18 mouse cellular contexts compared by ENCODE assay signal in genomic region chr12:71898666-71899520, GRCm38 (mm10).
A peak's percentile ranks its signal among the peaks of the same experiment; 100 is the strongest.
DNase-seq lines count a peak whose midpoint lies in the region; ATAC-seq lines count a peak whose summit lies in the region.
"Had no signal": no experiment of that assay in that cellular context is flagged by ENCODE, and none has a peak within 500 bp of the region (broad histone marks: within the 10 kb centered on the region; RNA-seq: fewer than 3 reads in every experiment).

No protein-coding gene starts in this region.

- H3K9me3 ChIP-seq in embryonic facial prominence, embryonic 12.5 days, result no peaks in the 10 kb centered on the region
- H3K9me3 ChIP-seq in embryonic facial prominence, embryonic 10.5 days, result no peaks in the 10 kb centered on the region
- H3K9me3 ChIP-seq in heart, embryonic 16.5 days (replicated peaks; ENCODE audit: control insufficient read depth, low read length), result no peaks in the 10 kb centered on the region; the same call in 1 of the 2 replicates
- H3K9me3 ChIP-seq in limb, embryonic 15.5 days, result no peaks in the 10 kb centered on the region
- H3K9me3 ChIP-seq: neural tube, embryonic 13.5 days; stomach, embryonic 15.5 days had no signal

- H3K9ac ChIP-seq in embryonic facial prominence, embryonic 12.5 days, result no peak overlapping the region
- H3K9ac ChIP-seq in heart, embryonic 16.5 days (ENCODE audit: low read length), result no peak overlapping the region
- H3K9ac ChIP-seq in limb, embryonic 15.5 days, result no peak overlapping the region
- H3K9ac ChIP-seq: neural tube, embryonic 13.5 days; stomach, embryonic 15.5 days had no signal

- H3K36me3 ChIP-seq in embryonic facial prominence, embryonic 12.5 days, result peaks cover 18% of the 10 kb centered on the region
- H3K36me3 ChIP-seq in embryonic facial prominence, embryonic 10.5 days (replicated peaks), result peaks cover 45% of the 10 kb centered on the region
- H3K36me3 ChIP-seq in heart, embryonic 16.5 days (ENCODE audit: control insufficient read depth, insufficient read depth), result peaks cover 33% of the 10 kb centered on the region
- H3K36me3 ChIP-seq in limb, embryonic 15.5 days, result peaks cover 16% of the 10 kb centered on the region

- no peak overlapping the region for H3K4me3 ChIP-seq in embryonic facial prominence, embryonic 12.5 days
- no peak overlapping the region for H3K4me3 ChIP-seq in embryonic facial prominence, embryonic 10.5 days
- no peak overlapping the region for H3K4me3 ChIP-seq in heart, embryonic 16.5 days (ENCODE audit: low read length)
- no peak overlapping the region for H3K4me3 ChIP-seq in limb, embryonic 15.5 days
- H3K4me3 ChIP-seq: neural tube, embryonic 13.5 days; stomach, embryonic 15.5 days had no signal

- H3K4me2 ChIP-seq in embryonic facial prominence, embryonic 12.5 days (replicated peaks), result no peak overlapping the region
- no peak overlapping the region for H3K4me2 ChIP-seq in heart, embryonic 16.5 days (ENCODE audit: low read depth, low read length)
- H3K4me2 ChIP-seq in limb, embryonic 15.5 days, result no peak overlapping the region
- H3K4me2 ChIP-seq: neural tube, embryonic 13.5 days; stomach, embryonic 15.5 days had no signal

- peaks cover 16% of the 10 kb centered on the region for H3K4me1 ChIP-seq in embryonic facial prominence, embryonic 12.5 days
- peaks cover 14% of the 10 kb centered on the region for H3K4me1 ChIP-seq in embryonic facial prominence, embryonic 10.5 days
- peaks cover 25% of the 10 kb centered on the region for H3K4me1 ChIP-seq in heart, embryonic 16.5 days (ENCODE audit: control insufficient read depth, insufficient read depth, low read length)
- peaks cover 13% of the 10 kb centered on the region; the same call in 1 of the 2 replicates for H3K4me1 ChIP-seq in limb, embryonic 15.5 days
- H3K4me1 ChIP-seq: stomach, embryonic 15.5 days had no signal

- no peak for DNase-seq in embryonic facial prominence, embryonic 10.5 days (ENCODE audit: low spot score)
- DNase-seq in heart, postnatal 36 days, result no peak
- DNase-seq in 3T3-L1 (ENCODE audit: low read depth, low spot score), result peak; percentile 90
- no peak for DNase-seq in kidney, adult 11 months
- DNase-seq in embryo, embryonic 10 days (ENCODE audit: low spot score), result no peak
- DNase-seq: cerebellum, postnatal 25 days; gastrocnemius, postnatal 25 days; heart, postnatal 4 days; liver; lung, adult 18-20 months; spleen, adult 18-20 months; thymus, postnatal 14 days had no signal

- 0 out of 2 replicates have a peak overlapping the region, but pooled peaks have one; percentile 70 for H3K27ac ChIP-seq in embryonic facial prominence, embryonic 12.5 days
- no peak overlapping the region for H3K27ac ChIP-seq in embryonic facial prominence, embryonic 10.5 days (replicated peaks)
- H3K27ac ChIP-seq in heart, embryonic 16.5 days (ENCODE audit: low read length), result peak overlapping the region; percentile 63
- peak overlapping the region; percentile 54 for H3K27ac ChIP-seq in limb, embryonic 15.5 days
- H3K27ac ChIP-seq: neural tube, embryonic 13.5 days; stomach, embryonic 15.5 days had no signal

- WGBS in embryonic facial prominence, embryonic 12.5 days, result 52% methylated on average over 7 of the region's 7 CpGs
- WGBS in embryonic facial prominence, embryonic 10.5 days, result 68% methylated on average over 7 of the region's 7 CpGs
- 69% methylated on average over 7 of the region's 7 CpGs for WGBS in heart, embryonic 16.5 days
- 47% methylated on average over 7 of the region's 7 CpGs for WGBS in limb, embryonic 15.5 days

- peak; percentile 50; the same call in 1 of the 2 replicates for ATAC-seq in embryonic facial prominence, embryonic 12.5 days (ENCODE audit: insufficient number of reproducible peaks, insufficient read depth, low FRiP score, low TSS enrichment)
- no peak for ATAC-seq in heart, embryonic 16.5 days (replicated peaks; ENCODE audit: extremely low read depth, insufficient read depth, low FRiP score)
- ATAC-seq in limb, embryonic 15.5 days (ENCODE audit: insufficient number of reproducible peaks, low FRiP score, low TSS enrichment, low read depth), result no peak
- ATAC-seq: forebrain, embryonic 14.5 days had no signal

- H3K27me3 ChIP-seq in embryonic facial prominence, embryonic 12.5 days, result no peaks in the 10 kb centered on the region
- no peaks in the 10 kb centered on the region for H3K27me3 ChIP-seq in embryonic facial prominence, embryonic 10.5 days (replicated peaks; ENCODE audit: low read depth, poor library complexity, severe bottlenecking)
- H3K27me3 ChIP-seq in heart, embryonic 16.5 days (ENCODE audit: control insufficient read depth, insufficient read depth, low read length), result no peaks in the 10 kb centered on the region
- no peaks in the 10 kb centered on the region for H3K27me3 ChIP-seq in limb, embryonic 15.5 days
- H3K27me3 ChIP-seq: neural tube, embryonic 13.5 days; stomach, embryonic 15.5 days had no signal

- intact Hi-C loops in heart, postnatal 36 days (cut with DNase I), result no loop called here
